Mouse (Mus musculus): ENCODE measurements around the gene Cotl1. TPM values are rescaled to one million over a fixed set of nuclear protein-coding genes. Genes with fewer than 3 reads are reported as not detected.

Gene Cotl1
- polyA plus RNA-seq, 1 experiment: 606 TPM

DNA sequence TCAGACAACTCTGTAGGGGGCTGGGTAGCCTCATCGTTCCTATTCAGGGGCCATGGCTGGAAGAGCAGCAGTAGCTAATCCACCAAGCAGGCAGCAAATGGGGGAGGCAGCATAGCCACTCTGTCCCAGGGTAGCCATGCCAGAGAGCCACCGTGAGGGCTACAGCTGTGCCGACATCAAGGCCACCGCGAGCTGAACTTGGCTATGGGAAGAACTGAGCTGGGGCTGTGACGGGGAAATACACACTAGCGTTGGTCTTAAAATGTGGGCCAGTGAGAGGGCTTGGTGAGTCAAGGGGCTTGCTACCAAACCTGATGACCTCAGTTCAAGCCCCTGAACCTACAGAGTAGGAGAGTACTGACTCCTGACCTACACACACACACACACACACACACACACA, 55.7 kb downstream of the Cotl1 start:
- no peaks in the 10 kb centered on the region for H3K36me3 ChIP-seq (ENCODE audit: control insufficient read depth, insufficient read depth, low read length)
- no peak for DNase-seq (ENCODE audit: low read depth in 1 of 2, low spot score in 2 of 2)
- peak overlapping the region; percentile 92 for H3K27ac ChIP-seq (ENCODE audit: insufficient read depth, low read length)
- no peak for TF ChIP-seq CTCF (IDR thresholded peaks at IDR 0.05; ENCODE audit: extremely low read depth, insufficient read depth, insufficient read length, insufficient replicate concordance)
- no peak for TF ChIP-seq POLR2A (IDR thresholded peaks at IDR 0.05; ENCODE audit: low read depth, low read length)
- H3K27me3 ChIP-seq (ENCODE audit: control insufficient read depth, insufficient read depth, low read length): no peaks in the 10 kb centered on the region
- WGBS: 51% methylated on average over 7 of the region's 7 CpGs
- peaks cover 38% of the 10 kb centered on the region; the same call in 1 of the 2 replicates for H3K4me1 ChIP-seq (ENCODE audit: control insufficient read depth, insufficient read depth, insufficient read length)
- no peak overlapping the region for H3K4me3 ChIP-seq (ENCODE audit: extremely low read depth, insufficient read depth, insufficient read length)

DNA sequence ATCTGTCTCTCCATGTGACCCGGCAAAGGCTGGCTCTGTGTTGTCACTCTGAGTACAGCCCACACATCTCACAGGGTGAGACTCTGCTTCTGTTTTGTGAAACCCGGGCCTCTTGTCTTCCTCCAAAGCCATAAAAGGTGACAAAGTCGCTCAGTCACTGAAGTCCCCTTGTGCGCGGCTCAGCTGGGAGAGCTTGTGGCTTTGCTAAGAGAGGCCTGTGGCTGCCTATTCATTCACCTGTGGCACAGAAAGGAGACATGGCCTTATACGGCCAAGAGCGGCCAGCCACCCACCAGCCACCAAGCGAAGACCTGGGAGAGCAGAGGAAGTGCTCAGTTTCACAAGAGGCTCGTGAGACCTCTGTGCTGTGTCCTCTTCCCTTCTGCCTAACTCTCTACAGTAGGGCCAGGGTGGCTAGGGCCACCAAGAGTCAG, 56.2 kb downstream of the Cotl1 start:
- Histone ChIP-seq H3K27ac (ENCODE audit: insufficient read depth, low read length) (peak overlapping the region; percentile 92), H3K4me1 (ENCODE audit: control insufficient read depth, insufficient read depth, insufficient read length) (peaks cover 36% of the 10 kb centered on the region; the same call in 1 of the 2 replicates), H3K4me3 (ENCODE audit: extremely low read depth, insufficient read depth, insufficient read length) (peak overlapping the region; percentile 19; the same call in 1 of the 2 replicates), H3K36me3 (ENCODE audit: control insufficient read depth, insufficient read depth, low read length) (no peaks in the 10 kb centered on the region), H3K27me3 (ENCODE audit: control insufficient read depth, insufficient read depth, low read length) (no peaks in the 10 kb centered on the region)
- TF ChIP-seq POLR2A (IDR thresholded peaks at IDR 0.05; ENCODE audit: low read depth, low read length) (peak; percentile 60), CTCF (IDR thresholded peaks at IDR 0.05; ENCODE audit: extremely low read depth, insufficient read depth, insufficient read length, insufficient replicate concordance) (no peak)
- WGBS: 6% methylated on average over 9 of the region's 9 CpGs
- peak; percentile 76 to 85 for DNase-seq (ENCODE audit: low read depth in 1 of 2, low spot score in 2 of 2)

DNA sequence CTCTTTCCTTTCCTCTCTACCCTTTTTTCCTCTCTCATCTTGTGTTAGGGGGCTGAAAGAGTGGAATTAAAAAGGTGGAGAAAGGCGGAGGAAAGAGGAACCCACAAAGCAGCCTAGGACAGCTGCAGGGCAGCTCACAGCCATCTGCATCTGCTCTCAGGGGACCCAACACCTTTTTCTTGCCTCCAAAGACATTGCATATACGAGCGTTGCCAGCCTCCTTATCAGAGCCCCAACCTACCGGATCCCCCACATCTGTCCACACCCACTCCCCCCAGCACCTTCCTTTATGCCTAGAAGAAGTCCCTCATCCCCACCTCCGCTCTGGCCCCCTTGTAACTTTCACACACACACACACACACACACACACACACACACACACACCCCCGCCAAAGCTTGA, 56.8 kb downstream of the Cotl1 start:
- no peak for DNase-seq (ENCODE audit: low read depth in 1 of 2, low spot score in 2 of 2)
- 16% methylated on average over 6 of the region's 6 CpGs for WGBS
- Histone ChIP-seq H3K27ac (ENCODE audit: insufficient read depth, low read length) (peak overlapping the region; percentile 92), H3K36me3 (ENCODE audit: control insufficient read depth, insufficient read depth, low read length) (no peaks in the 10 kb centered on the region), H3K4me1 (ENCODE audit: control insufficient read depth, insufficient read depth, insufficient read length) (peaks cover 39% of the 10 kb centered on the region; the same call in 1 of the 2 replicates), H3K27me3 (ENCODE audit: control insufficient read depth, insufficient read depth, low read length) (no peaks in the 10 kb centered on the region), H3K4me3 (ENCODE audit: extremely low read depth, insufficient read depth, insufficient read length) (peak overlapping the region; percentile 19; the same call in 1 of the 2 replicates)
- no peak for TF ChIP-seq CTCF (IDR thresholded peaks at IDR 0.05; ENCODE audit: extremely low read depth, insufficient read depth, insufficient read length, insufficient replicate concordance)
- TF ChIP-seq POLR2A (IDR thresholded peaks at IDR 0.05; ENCODE audit: low read depth, low read length): no peak

- peaks cover 42% of the 10 kb centered on the region; the same call in 1 of the 2 replicates for H3K4me1 ChIP-seq (ENCODE audit: control insufficient read depth, insufficient read depth, insufficient read length)
- no peak for TF ChIP-seq POLR2A (IDR thresholded peaks at IDR 0.05; ENCODE audit: low read depth, low read length)
- TF ChIP-seq CTCF (IDR thresholded peaks at IDR 0.05; ENCODE audit: extremely low read depth, insufficient read depth, insufficient read length, insufficient replicate concordance): peak; percentile 75; the same call in 1 of the 2 replicates
These were observed 57.6 kb downstream of the Cotl1 start for GRCm38 (mm10) chr8:119782715-119783114.

DNA sequence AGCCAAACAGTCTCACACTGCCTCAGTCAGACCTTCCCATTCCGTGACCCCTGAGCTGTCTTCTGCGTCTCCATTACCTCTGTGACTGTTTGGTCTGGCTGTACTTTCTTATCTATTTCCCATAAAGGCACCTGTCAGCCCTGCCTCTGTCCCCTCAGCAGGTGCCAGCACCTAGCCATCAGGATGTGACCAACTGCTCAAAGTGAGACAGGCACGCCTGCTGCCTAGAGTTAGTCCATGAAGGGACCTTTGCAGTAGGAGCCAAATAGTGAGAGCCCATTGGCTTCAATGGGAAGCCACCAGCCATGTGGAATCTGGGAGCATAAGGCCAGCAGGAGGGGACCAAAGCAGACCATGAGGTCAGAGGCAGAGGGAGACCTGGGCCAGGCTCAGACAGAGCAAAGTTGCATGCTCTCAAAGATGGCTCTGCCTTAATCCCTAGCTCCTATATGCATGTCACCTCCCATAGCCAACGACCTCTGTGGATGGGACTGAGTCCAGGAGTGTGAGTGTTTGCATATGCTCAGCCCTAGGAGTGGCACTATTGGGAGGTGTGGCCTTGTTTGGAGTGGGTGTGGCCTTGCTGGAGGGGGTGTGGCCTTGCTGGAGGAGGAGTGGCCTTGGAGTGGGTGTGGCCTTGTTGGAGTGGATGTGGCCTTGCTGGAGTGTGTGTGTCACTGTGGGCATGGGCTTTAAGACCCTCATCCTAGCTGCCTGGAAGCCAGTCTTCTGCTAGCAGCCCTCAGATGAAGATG, 59.1 kb downstream of the Cotl1 start:
- 77% methylated on average over 4 of the region's 4 CpGs for WGBS
- Histone ChIP-seq H3K27me3 (ENCODE audit: control insufficient read depth, insufficient read depth, low read length) (no peaks in the 10 kb centered on the region), H3K27ac (ENCODE audit: insufficient read depth, low read length) (no peak overlapping the region), H3K36me3 (ENCODE audit: control insufficient read depth, insufficient read depth, low read length) (no peaks in the 10 kb centered on the region), H3K4me1 (ENCODE audit: control insufficient read depth, insufficient read depth, insufficient read length) (peaks cover 36% of the 10 kb centered on the region; the same call in 1 of the 2 replicates), H3K4me3 (ENCODE audit: extremely low read depth, insufficient read depth, insufficient read length) (no peak overlapping the region)
- no peak for DNase-seq (ENCODE audit: low read depth in 1 of 2, low spot score in 2 of 2)
- no peak for TF ChIP-seq POLR2A (IDR thresholded peaks at IDR 0.05; ENCODE audit: low read depth, low read length)
- TF ChIP-seq CTCF (IDR thresholded peaks at IDR 0.05; ENCODE audit: extremely low read depth, insufficient read depth, insufficient read length, insufficient replicate concordance): no peak

More at GRCm38 (mm10) chr8:119782715-119783114, 57.6 kb downstream of the Cotl1 start:
- H3K27ac ChIP-seq (ENCODE audit: insufficient read depth, low read length): peak overlapping the region; percentile 92
- WGBS: 10% methylated on average over 5 of the region's 5 CpGs
- H3K27me3 ChIP-seq (ENCODE audit: control insufficient read depth, insufficient read depth, low read length): no peaks in the 10 kb centered on the region
- no peaks in the 10 kb centered on the region for H3K36me3 ChIP-seq (ENCODE audit: control insufficient read depth, insufficient read depth, low read length)
- H3K4me3 ChIP-seq (ENCODE audit: extremely low read depth, insufficient read depth, insufficient read length): no peak overlapping the region
- peak; percentile 68 to 79 for DNase-seq (ENCODE audit: low read depth in 1 of 2, low spot score in 2 of 2)

DNA sequence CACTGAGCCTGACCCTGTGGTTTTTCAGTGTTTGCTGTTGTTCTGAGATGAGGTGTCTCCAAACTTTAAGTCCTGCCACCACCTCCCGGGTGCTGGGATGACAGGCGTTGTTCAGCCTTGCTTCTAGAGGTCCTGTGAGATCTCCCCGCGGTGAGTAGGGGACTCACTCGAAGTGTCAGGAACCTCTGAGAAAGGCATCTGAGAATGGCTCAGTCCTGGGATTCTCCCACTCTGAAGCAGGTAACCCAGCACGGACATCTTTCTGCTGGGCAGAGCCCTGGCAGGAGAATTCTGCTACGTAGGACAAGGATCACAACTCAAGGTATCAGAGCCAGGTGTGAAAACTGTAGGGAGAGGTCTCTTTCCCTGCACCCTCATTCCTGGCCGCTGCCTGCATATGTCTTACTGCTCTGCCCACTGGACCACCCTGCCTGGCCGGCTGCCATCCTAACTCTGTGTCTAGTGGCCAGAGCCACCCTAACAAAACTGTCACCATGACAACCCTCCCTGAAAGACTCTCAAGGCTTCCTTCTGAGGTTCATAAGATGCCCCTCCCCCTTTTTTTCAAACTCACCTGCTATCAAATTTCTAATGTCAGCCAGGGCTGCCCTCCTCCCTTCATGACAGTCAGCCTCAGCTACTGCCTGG, 59.8 kb downstream of the Cotl1 start:
- Histone ChIP-seq H3K4me1 (ENCODE audit: control insufficient read depth, insufficient read depth, insufficient read length) (peaks cover 28% of the 10 kb centered on the region; the same call in 1 of the 2 replicates), H3K27ac (ENCODE audit: insufficient read depth, low read length) (no peak overlapping the region), H3K4me3 (ENCODE audit: extremely low read depth, insufficient read depth, insufficient read length) (no peak overlapping the region), H3K36me3 (ENCODE audit: control insufficient read depth, insufficient read depth, low read length) (no peaks in the 10 kb centered on the region), H3K27me3 (ENCODE audit: control insufficient read depth, insufficient read depth, low read length) (no peaks in the 10 kb centered on the region)
- 83% methylated on average over 9 of the region's 9 CpGs for WGBS
- TF ChIP-seq CTCF (IDR thresholded peaks at IDR 0.05; ENCODE audit: extremely low read depth, insufficient read depth, insufficient read length, insufficient replicate concordance) (no peak), POLR2A (IDR thresholded peaks at IDR 0.05; ENCODE audit: low read depth, low read length) (no peak)
- DNase-seq (ENCODE audit: low read depth in 1 of 2, low spot score in 2 of 2): no peak
